Mouse (Mus musculus) adrenal gland, postnatal 10 days (tissue): Measurements from ENCODE around the gene Eml4. TPM values are rescaled to one million over a fixed set of nuclear protein-coding genes. Genes with fewer than 3 reads are reported as not detected.

Source experiments
- DNase-seq: peaks from one replicate; pipeline ENCODE4 v3.0.0; 2021; ENCODE audit warnings: mixed read lengths
- total RNA-seq, 2 experiments: library from RNA; stranded (reverse); gene quantifications; 2 replicates each; pipeline ENCODE4 v1.2.3; 2021

The Eml4 gene
- total RNA-seq, 2 experiments from 2014 or later = 19.9 to 21.8 TPM

GRCm38 (mm10) chr17:83379791-83380190 is 29.1 kb downstream of the Eml4 start:
- DNase-seq = no peak

GRCm38 (mm10) chr17:83382752-83383151 is 32.0 kb downstream of the Eml4 start:
- DNase-seq = no peak

- no peak for DNase-seq
Observed at GRCm38 (mm10) chr17:83384981-83385380, 34.2 kb downstream of the Eml4 start.

- DNase-seq = no peak
Observed at GRCm38 (mm10) chr17:83387161-83387560, 36.4 kb downstream of the Eml4 start.

- DNase-seq = no peak
Observed at GRCm38 (mm10) chr17:83394013-83394412, 43.3 kb downstream of the Eml4 start.

GRCm38 (mm10) chr17:83397571-83398100 is 46.9 kb downstream of the Eml4 start:
- DNase-seq = no peak

GRCm38 (mm10) chr17:83398756-83399155 is 48.0 kb downstream of the Eml4 start:
- no peak for DNase-seq

- no peak for DNase-seq
Observed at GRCm38 (mm10) chr17:83430607-83431006, 79.9 kb downstream of the Eml4 start.

GRCm38 (mm10) chr17:83443406-83443805 is 92.7 kb downstream of the Eml4 start:
- peak; percentile 41 for DNase-seq

GRCm38 (mm10) chr17:83449583-83449982 is 98.9 kb downstream of the Eml4 start:
- no peak for DNase-seq

- no peak for DNase-seq
Observed at GRCm38 (mm10) chr17:83451367-83451766, 100.6 kb downstream of the Eml4 start.

GRCm38 (mm10) chr17:83451796-83452195 is 101.1 kb downstream of the Eml4 start:
- no peak for DNase-seq

GRCm38 (mm10) chr17:83452451-83452850 is 101.7 kb downstream of the Eml4 start:
- no peak for DNase-seq

- DNase-seq = no peak
Observed at GRCm38 (mm10) chr17:83453587-83453986, 102.9 kb downstream of the Eml4 start.

- no peak for DNase-seq
Observed at GRCm38 (mm10) chr17:83457271-83457670, 106.5 kb downstream of the Eml4 start.

- no peak for DNase-seq
Observed at GRCm38 (mm10) chr17:83465969-83466368, 115.2 kb downstream of the Eml4 start.

- peak; percentile 29 for DNase-seq
Observed at GRCm38 (mm10) chr17:83466697-83467251, 116.0 kb downstream of the Eml4 start.

GRCm38 (mm10) chr17:83469586-83469985 is 118.9 kb downstream of the Eml4 start:
- DNase-seq = no peak

- no peak for DNase-seq
Observed at GRCm38 (mm10) chr17:83477089-83477488, 126.4 kb downstream of the Eml4 start.

GRCm38 (mm10) chr17:83481551-83481950 is 130.8 kb downstream of the Eml4 start:
- DNase-seq = peak; percentile 42

- DNase-seq = no peak
Observed at GRCm38 (mm10) chr17:83482817-83483536, 132.2 kb downstream of the Eml4 start.

- DNase-seq = no peak
Observed at GRCm38 (mm10) chr17:83483784-83484183, 133.1 kb downstream of the Eml4 start.

- no peak for DNase-seq
Observed at GRCm38 (mm10) chr17:83487762-83488161, 137.0 kb downstream of the Eml4 start.

GRCm38 (mm10) chr17:83498889-83499288 is 148.2 kb downstream of the Eml4 start:
- no peak for DNase-seq
